Mouse (Mus musculus) bone marrow macrophage, adult 2 months (primary cell): ENCODE data around the gene Ctnna3. TPM values are rescaled to one million over a fixed set of nuclear protein-coding genes. Genes with fewer than 3 reads are reported as not detected.
A peak's percentile ranks its signal among the peaks of the same experiment; 100 is the strongest.

Experiments used
- H3K27ac ChIP-seq: 2 replicates; pipeline ENCODE4 v1.5.1; 2012; ENCODE audit warnings: low read depth, low read length; ENCODE audit not compliant: insufficient read depth
- H3K4me1 ChIP-seq: 2 replicates; pipeline ENCODE4 v1.6.1; 2012; ENCODE audit warnings: low read length; ENCODE audit not compliant: control insufficient read depth, insufficient read depth
- H3K4me3 ChIP-seq: 2 replicates; pipeline ENCODE4 v1.5.1; 2012; ENCODE audit warnings: mild to moderate bottlenecking, low read length, moderate library complexity; ENCODE audit not compliant: insufficient read depth
- CTCF ChIP-seq: IDR thresholded peaks from 2 replicates; pipeline ENCODE4 v1.5.1; 2012; ENCODE audit warnings: low read depth, mild to moderate bottlenecking, low read length, moderate library complexity
- POLR2A ChIP-seq: IDR thresholded peaks from 2 replicates; pipeline ENCODE4 v1.6.1; 2012; ENCODE audit warnings: mild to moderate bottlenecking, low read depth, low read length, borderline replicate concordance
- polyA plus RNA-seq: library from polyadenylated mRNA; stranded (reverse); fragments of >200 nt; gene quantifications from 2 replicates; pipeline ENCODE4 v1.2.4, GENCODE M21; 2012; ENCODE audit not compliant: missing spikeins, insufficient read depth, insufficient read length

Ctnna3 gene
- polyA plus RNA-seq, 1 experiment = not detected

DNA sequence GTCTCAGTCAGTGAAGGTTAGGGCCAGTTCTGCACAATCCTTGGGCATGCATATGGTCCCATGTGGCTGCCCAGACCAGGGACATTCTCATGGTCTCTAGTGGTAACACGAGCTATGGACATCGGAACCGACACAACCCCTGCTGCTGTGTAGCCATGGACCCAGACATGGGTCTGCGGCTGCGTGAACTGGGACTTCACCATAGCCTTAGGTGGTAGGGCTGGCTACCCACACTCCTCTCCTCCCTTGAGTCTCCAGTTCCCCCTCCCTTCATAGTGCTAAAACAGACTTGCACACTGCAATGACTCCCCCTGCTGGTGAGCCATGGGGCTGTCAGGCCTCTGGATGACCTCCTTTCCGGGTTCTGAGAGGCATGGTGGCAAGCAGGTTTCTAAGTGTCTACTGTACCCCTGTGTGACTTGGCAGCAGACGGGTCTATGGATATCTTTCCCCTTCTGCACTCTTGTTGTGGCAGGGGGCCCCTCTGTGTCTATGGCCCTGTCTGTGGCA lies 144.3 kb downstream of the Ctnna3 start:
- H3K27ac ChIP-seq = no peak overlapping the region
- TF ChIP-seq POLR2A (no peak), CTCF (no peak)
- H3K4me3 ChIP-seq = no peak overlapping the region
- no peaks in the 10 kb centered on the region for H3K4me1 ChIP-seq

DNA sequence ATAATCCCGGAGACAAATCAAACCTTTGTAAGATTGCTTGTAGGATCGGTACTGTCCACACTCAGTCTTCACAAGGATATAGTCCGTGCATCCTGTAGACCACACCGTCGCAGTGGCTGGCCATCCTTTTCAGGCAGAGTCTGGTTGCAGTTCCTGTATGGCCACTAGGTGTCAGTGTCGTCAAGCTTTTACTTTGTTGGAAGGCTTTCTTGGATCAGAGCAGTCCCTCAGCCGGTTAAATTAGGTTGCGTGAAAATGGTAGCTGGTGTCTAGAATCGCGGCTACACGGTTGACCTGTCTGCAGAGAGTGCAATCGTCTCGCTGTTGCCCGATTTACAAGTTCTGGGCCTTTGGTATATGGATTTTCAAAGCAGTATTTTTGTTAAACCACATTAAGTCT lies 152.7 kb downstream of the Ctnna3 start:
- TF ChIP-seq CTCF (peak; percentile 73), POLR2A (no peak)
- Histone ChIP-seq H3K4me3 (no peak overlapping the region), H3K4me1 (no peaks in the 10 kb centered on the region), H3K27ac (no peak overlapping the region)

DNA sequence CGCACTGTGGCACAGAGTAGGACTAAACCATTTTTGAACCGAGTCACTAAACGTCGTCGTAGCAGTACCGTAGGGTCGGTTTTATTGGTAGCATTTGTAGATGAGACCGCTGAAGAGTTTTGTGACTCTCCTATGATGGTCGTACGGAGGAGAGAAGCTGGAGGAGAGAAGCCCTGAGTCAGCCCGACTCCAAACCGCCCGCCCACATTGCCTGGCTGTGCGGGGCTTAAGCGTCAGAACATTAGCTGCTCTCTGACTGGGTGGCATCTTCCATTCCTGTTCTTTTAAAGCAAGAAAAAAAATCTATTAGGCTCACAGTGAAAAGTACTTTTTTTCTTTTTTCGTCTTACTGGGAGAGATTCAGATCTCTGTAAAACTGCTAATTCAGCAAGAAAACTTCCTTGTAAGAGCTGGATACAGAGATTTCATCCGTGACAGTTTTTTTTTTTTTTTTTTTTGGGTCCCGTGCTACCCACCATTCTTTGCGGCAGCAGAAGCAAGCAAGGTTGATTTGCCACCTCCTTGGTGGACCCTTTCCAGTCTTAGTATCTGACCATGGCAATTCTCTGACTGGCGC lies 154.0 kb downstream of the Ctnna3 start:
- Histone ChIP-seq H3K4me1 (no peaks in the 10 kb centered on the region), H3K27ac (no peak overlapping the region), H3K4me3 (no peak overlapping the region)
- no peak for TF ChIP-seq CTCF
- TF ChIP-seq POLR2A = no peak

DNA sequence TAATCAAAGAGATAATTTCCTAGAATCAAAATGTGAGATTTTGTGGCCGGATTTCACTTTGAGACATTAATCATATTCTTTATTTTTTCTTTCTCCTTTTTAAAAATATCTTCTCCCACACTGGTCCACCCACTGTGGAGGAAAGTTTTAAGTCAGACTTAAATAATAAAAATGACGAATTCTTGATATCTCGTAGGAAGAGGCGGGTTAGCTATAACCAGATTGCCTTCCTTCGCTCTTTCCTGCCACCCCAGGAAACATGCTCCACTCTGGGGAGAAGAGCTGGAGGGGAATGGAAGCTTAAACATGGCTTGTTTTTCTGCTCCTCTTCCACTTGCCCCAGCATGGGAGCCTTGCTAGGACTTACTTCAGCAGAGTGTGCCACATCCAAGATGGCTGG lies 169.5 kb downstream of the Ctnna3 start:
- Histone ChIP-seq H3K4me1 (no peaks in the 10 kb centered on the region), H3K27ac (no peak overlapping the region), H3K4me3 (no peak overlapping the region)
- TF ChIP-seq CTCF = no peak
- TF ChIP-seq POLR2A = no peak

GRCm38 (mm10) chr10:63601206-63601605 lies 171.3 kb downstream of the Ctnna3 start:
- no peak overlapping the region for H3K27ac ChIP-seq
- H3K4me1 ChIP-seq = no peaks in the 10 kb centered on the region
- H3K4me3 ChIP-seq = no peak overlapping the region
- TF ChIP-seq POLR2A (no peak), CTCF (no peak)

DNA sequence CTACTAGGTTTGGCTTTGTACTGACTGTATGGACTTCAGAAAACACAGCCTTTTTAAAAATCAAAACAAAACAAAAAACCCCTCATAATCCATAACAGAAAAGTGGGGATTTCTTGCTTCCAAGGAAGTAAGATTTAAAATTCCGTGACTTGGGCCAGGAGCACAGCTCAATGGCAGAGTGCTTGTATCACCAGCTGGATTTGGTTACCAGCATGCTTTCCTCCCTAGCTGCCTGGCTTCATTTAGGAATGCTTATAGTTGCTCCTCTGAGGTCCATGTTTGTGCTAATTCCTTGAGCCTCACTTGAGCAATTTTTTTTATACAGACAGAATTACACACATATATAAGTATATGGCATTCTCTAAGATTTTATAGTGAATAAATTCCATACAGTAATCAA lies 198.6 kb downstream of the Ctnna3 start:
- no peak for TF ChIP-seq POLR2A
- TF ChIP-seq CTCF = no peak
- H3K4me3 ChIP-seq = no peak overlapping the region

DNA sequence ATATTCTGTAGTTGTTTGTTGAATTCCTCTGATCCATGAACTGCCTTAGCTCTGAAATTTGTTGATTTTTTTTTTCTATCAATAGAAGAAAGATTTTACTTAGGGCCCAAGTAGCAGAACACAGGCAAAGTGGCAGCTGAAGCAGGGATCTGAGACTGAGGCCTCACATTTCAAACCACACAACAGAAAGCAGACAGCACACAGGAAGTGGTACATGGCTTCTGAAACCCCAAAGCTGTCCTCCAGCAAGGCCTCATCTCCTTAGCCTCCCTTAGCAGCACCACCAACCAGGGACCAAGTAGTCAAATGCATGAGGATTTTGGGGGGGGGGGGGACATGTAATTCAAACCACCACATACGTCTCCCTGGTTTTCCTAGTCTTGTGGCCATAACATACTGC lies 204.0 kb downstream of the Ctnna3 start:
- TF ChIP-seq POLR2A = no peak
- TF ChIP-seq CTCF = no peak
- Histone ChIP-seq H3K27ac (no peak overlapping the region), H3K4me1 (no peaks in the 10 kb centered on the region), H3K4me3 (no peak overlapping the region)

More for the DNA sequence above, 198.6 kb downstream of the Ctnna3 start:
- Histone ChIP-seq H3K4me1 (no peaks in the 10 kb centered on the region), H3K27ac (no peak overlapping the region)

DNA sequence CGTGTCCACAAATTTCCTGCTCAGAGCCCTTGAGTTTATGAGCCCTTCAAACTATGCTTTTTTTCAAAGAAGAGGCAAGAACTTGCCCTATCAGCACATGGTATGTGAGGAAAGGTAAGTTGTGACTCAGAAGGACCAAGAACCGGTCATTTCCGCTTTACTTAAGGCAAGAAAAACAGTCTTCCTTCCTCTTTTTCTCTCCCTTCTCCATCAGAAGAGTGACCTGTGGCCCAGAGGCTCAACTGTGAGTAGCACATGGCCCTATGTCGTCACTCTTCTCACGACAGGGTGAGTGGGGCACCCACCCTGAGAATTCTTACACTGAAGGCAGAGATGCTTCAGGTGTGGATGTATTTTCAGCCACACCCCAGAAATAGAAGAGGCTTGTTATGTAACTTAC lies 208.1 kb downstream of the Ctnna3 start:
- H3K27ac ChIP-seq = no peak overlapping the region
- no peak for TF ChIP-seq POLR2A
- TF ChIP-seq CTCF = no peak
- H3K4me3 ChIP-seq = no peak overlapping the region
- no peaks in the 10 kb centered on the region for H3K4me1 ChIP-seq

GRCm38 (mm10) chr10:63647300-63647699 lies 217.4 kb downstream of the Ctnna3 start:
- H3K4me1 ChIP-seq = no peaks in the 10 kb centered on the region
- TF ChIP-seq CTCF = no peak
- no peak for TF ChIP-seq POLR2A
- no peak overlapping the region for H3K27ac ChIP-seq
- H3K4me3 ChIP-seq = no peak overlapping the region

GRCm38 (mm10) chr10:63650307-63650706 lies 220.4 kb downstream of the Ctnna3 start:
- Histone ChIP-seq H3K4me3 (no peak overlapping the region), H3K4me1 (no peaks in the 10 kb centered on the region), H3K27ac (no peak overlapping the region)
- TF ChIP-seq CTCF (no peak), POLR2A (no peak)

GRCm38 (mm10) chr10:63652887-63653286 lies 223.0 kb downstream of the Ctnna3 start:
- Histone ChIP-seq H3K27ac (no peak overlapping the region), H3K4me1 (no peaks in the 10 kb centered on the region), H3K4me3 (no peak overlapping the region)
- TF ChIP-seq CTCF (no peak), POLR2A (no peak)

DNA sequence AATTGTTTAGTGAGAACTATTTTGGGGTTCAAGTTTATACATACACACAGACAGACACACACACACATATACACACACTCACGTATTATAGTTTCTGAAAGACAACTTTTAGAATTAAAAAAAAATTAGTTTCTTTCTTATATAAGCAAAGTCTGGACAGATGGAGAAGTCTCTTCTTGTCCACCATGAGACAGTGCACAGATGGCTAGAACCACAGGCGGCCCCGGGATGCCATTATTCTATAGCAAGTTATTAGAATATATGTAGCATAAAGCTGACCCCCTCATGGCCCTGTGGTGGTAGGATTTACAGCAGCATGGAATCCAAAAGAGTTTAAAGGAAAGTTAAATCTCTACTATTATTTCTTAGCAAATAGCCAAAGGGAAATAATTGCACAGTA lies 223.7 kb downstream of the Ctnna3 start:
- H3K27ac ChIP-seq = no peak overlapping the region
- H3K4me3 ChIP-seq = no peak overlapping the region
- no peaks in the 10 kb centered on the region for H3K4me1 ChIP-seq
- TF ChIP-seq CTCF = no peak
- no peak for TF ChIP-seq POLR2A
